Mouse (Mus musculus): ENCODE measurements at regions not wholly inside any gene's neighbourhood (a gene's known extent, or its start where the extent isn't known, plus 50 kb on each side); places are given as distances from the start of the nearest gene placed in this dataset.
A peak's percentile ranks its signal among the peaks of the same experiment; 100 is the strongest.

DNA sequence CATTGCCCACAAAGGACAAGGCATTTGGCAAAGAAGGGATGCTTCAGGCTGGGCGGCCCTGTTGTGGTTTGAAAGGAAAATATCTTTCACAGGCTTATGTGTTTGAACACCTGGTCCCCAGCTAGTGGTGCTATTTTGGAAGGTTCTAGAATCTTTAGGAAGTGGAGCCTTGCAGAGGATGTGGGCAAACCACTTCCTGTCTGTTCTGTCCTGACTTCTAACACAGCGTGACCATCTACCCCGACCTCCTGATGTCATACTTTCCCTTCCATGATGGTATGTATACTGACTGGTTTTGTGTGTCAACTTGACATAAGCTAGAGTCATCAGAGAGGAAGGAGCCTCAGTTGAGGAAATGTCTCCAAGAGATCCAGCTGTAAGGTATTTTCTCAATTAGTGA lies 97.2 kb upstream of the Cops8 start:
- no peaks in the 10 kb centered on the region for H3K27me3 ChIP-seq
- no peak overlapping the region for H3K4me2 ChIP-seq
- peaks cover 14% of the 10 kb centered on the region for H3K4me1 ChIP-seq (replicated peaks)
- H3K9ac ChIP-seq: no peak overlapping the region
- no peak overlapping the region for H3K4me3 ChIP-seq
- WGBS: 88% methylated on average over 3 of the region's 3 CpGs
- no peaks in the 10 kb centered on the region for H3K36me3 ChIP-seq
- no peak for ATAC-seq (ENCODE audit: low read depth)
- H3K9me3 ChIP-seq: no peaks in the 10 kb centered on the region
- H3K27ac ChIP-seq (replicated peaks): no peak overlapping the region

DNA sequence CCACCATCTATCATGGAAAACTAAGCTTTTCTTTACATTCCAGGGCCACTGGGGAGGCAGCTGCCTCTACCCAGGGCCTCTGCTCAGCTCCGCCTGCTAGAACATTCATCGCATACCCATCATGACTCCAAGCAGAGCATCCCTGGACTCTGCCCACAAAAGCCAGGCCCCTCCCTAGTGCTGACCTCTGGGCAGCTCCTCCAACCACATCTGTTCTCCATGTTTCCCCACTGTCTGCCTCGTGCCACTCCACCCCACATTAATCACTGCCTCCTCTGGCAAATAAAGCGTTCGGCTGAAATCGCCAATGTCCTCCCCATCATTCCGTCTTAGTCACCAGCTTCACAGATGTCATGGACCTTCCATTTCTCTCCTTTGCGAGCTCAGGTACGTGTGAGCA lies 96.2 kb upstream of the Cops8 start:
- ATAC-seq (ENCODE audit: low read depth): no peak
- Histone ChIP-seq H3K27ac (replicated peaks) (no peak overlapping the region), H3K4me3 (no peak overlapping the region), H3K9ac (no peak overlapping the region), H3K27me3 (no peaks in the 10 kb centered on the region), H3K4me1 (replicated peaks) (peaks cover 14% of the 10 kb centered on the region), H3K4me2 (no peak overlapping the region), H3K36me3 (no peaks in the 10 kb centered on the region), H3K9me3 (no peaks in the 10 kb centered on the region)
- 65% methylated on average over 9 of the region's 9 CpGs for WGBS

DNA sequence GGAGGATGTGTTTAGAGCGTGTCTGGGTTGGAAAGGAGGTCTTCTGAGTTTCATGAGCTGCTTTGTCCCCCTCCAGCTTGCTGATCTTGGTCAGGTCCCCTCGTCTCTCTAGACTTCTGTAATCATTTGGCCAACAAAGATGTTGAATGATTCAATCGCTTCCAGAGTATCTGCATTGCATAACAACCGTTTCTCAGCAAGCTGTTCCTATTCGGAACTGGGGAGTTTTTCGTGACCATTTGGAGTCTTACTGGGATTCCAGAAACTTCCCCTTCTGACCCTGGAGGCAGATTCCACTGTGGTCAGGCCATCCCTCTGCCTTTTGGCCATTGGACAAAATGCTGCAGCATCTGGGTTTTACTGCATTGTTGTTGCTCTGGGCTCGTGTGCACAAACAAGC lies 93.4 kb upstream of the Cops8 start:
- Histone ChIP-seq H3K27ac (replicated peaks) (no peak overlapping the region), H3K27me3 (no peaks in the 10 kb centered on the region), H3K4me1 (replicated peaks) (peaks cover 21% of the 10 kb centered on the region), H3K4me3 (no peak overlapping the region), H3K9ac (no peak overlapping the region), H3K4me2 (no peak overlapping the region), H3K36me3 (no peaks in the 10 kb centered on the region), H3K9me3 (no peaks in the 10 kb centered on the region)
- ATAC-seq (ENCODE audit: low read depth): no peak
- 85% methylated on average over 7 of the region's 7 CpGs for WGBS

DNA sequence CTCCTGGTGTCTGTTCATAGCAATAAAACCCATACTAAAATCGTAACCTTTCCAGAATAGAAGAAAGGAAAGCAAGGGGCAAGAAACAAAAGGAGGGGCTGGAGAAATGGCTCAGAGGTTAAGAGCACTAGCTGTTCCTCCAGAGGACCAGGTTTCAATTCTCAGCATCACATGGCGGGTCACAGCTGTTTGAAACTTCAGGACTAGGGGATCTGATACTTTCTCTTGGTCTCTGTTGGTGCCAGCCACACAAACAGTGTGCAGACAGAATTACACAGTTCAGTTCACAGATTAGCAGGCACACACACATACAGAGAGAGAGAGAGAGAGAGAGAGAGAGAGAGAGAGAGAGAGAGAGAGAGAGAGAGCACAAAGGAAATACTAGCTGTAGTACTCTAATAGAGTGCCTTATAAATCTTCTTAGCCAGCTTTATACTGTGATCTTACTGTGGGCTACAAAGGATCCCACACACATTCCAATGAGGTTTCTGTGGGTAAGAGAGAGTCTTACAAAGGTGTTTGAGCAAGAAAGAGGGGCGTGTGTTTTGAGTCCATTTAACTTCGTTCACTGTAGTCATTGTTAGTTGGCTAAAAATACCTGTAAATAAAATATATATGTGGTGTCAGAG lies 89.2 kb upstream of the Cops8 start:
- ATAC-seq (ENCODE audit: low read depth): no peak
- H3K4me2 ChIP-seq: no peak overlapping the region
- H3K36me3 ChIP-seq: no peaks in the 10 kb centered on the region
- WGBS: 56% methylated on average over 4 of the region's 4 CpGs
- H3K9me3 ChIP-seq: no peaks in the 10 kb centered on the region
- no peak overlapping the region for H3K9ac ChIP-seq
- H3K4me3 ChIP-seq: no peak overlapping the region
- H3K4me1 ChIP-seq (replicated peaks): peaks cover 16% of the 10 kb centered on the region
- no peak overlapping the region for H3K27ac ChIP-seq (replicated peaks)
- no peaks in the 10 kb centered on the region for H3K27me3 ChIP-seq

DNA sequence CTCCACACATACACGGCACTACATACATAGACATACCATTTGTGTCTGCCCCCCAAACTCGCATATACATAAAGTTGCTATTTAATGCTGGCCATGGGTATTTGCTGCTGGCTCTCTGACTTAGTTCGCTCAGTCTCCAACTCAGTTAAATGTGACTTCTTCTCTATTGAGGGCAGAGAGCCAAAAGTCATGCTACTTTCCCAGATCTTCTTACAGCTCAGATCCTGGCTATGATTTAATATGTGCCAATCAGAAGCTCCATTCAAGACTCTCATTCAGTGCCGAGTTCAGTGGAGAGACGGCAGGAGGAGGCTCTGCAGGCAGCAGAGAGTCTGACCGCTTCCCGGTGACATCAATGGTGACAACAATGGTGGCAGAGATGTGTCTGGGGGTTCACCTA lies 88.6 kb upstream of the Cops8 start:
- H3K9me3 ChIP-seq: no peaks in the 10 kb centered on the region
- no peak overlapping the region for H3K4me2 ChIP-seq
- no peak overlapping the region for H3K4me3 ChIP-seq
- H3K27ac ChIP-seq (replicated peaks): no peak overlapping the region
- H3K9ac ChIP-seq: no peak overlapping the region
- H3K36me3 ChIP-seq: no peaks in the 10 kb centered on the region
- H3K4me1 ChIP-seq (replicated peaks): peaks cover 22% of the 10 kb centered on the region
- H3K27me3 ChIP-seq: no peaks in the 10 kb centered on the region
- ATAC-seq (ENCODE audit: low read depth): no peak
- 72% methylated on average over 7 of the region's 7 CpGs for WGBS

DNA sequence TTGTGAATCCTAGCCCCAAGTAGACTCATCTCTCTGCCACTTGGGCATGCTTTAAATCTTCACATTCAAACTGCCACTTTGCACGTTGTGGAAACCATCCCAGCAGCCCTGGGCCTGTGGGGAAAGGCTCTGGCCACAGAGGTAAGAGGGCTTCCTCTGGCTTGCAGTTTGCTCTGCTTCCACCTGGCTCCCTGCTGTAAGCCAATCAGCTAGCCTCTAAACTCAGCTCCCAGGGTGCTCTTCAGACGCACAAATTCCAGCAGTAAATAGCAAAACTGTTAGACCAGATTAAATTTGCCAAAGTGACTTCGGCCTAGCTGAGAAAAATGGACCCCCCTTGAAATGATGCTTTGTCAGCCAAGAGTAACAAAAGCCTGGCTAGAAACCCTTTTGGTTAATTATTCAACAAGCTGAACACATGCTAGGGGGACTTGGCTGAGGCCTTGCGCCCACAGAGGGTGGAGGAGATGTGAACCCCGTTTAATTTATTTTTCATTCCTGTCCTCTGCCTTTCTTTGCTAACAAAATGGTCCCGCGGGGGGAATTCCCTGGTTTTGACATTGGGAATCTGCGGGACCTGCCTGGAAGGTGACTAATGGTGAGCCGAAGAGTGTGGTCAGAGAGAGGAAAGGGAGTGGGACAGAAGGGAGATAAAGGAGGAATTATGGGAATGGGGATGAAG lies 84.1 kb upstream of the Cops8 start:
- Histone ChIP-seq H3K4me3 (no peak overlapping the region), H3K27ac (replicated peaks) (no peak overlapping the region), H3K4me2 (no peak overlapping the region), H3K4me1 (replicated peaks) (peaks cover 25% of the 10 kb centered on the region), H3K27me3 (no peaks in the 10 kb centered on the region), H3K9ac (no peak overlapping the region), H3K36me3 (no peaks in the 10 kb centered on the region), H3K9me3 (no peaks in the 10 kb centered on the region)
- 30% methylated on average over 9 of the region's 9 CpGs for WGBS
- no peak for ATAC-seq (ENCODE audit: low read depth)

DNA sequence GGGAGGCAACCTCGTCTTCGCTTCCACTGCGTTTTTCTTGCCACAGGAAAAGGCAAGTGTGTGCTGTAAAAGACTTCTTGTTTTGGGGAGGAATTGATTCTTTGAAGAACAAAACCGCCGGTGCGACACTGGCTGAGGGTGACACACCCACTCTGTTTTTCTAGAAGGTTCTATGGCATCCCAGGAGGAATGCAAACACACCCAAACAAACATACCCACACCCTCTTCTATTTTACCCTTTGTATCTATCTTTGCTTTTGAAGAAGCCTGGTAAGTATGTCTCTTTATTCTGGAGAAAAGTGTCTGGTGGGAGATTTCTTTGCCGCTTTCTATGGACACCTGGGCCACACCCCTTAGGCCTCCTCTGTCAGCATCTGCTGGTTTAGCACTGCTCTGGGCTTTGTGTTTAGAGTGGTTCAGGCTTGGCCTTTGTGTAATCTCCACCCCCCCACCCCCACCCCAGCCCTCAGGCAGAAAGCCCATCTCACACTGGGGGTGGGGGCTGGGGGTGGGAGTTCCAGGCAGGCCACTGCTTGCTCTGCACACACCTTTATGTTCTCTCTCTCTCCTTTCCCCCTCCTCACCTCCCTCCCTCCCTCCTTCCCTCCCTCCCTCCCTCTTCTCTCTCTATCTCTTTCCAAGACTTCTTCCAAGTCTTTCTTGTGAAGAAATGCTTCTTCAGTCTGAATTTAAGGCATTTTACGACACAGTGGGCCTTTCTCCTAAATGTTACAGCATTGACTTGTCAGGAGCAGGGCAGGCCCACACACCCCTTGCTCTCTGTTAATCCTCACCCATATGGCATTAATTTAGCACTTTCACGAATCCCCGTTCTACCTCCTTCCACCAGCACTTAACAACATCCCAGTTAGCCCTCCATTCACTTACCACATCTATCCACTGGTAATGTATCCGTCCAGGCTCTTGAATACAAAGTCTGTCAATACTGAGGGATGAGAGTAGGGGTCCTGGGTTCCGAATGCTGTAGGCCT lies 83.2 kb upstream of the Cops8 start:
- H3K9me3 ChIP-seq: no peaks in the 10 kb centered on the region
- H3K27me3 ChIP-seq: no peaks in the 10 kb centered on the region
- WGBS: 70% methylated on average over 12 of the region's 12 CpGs
- peaks cover 19% of the 10 kb centered on the region for H3K4me1 ChIP-seq (replicated peaks)
- no peak overlapping the region for H3K4me3 ChIP-seq
- H3K27ac ChIP-seq (replicated peaks): no peak overlapping the region
- H3K9ac ChIP-seq: no peak overlapping the region
- H3K36me3 ChIP-seq: no peaks in the 10 kb centered on the region
- ATAC-seq (ENCODE audit: low read depth): 0 out of 2 replicates have a peak, but pooled peaks have one; percentile 37
- H3K4me2 ChIP-seq: no peak overlapping the region

DNA sequence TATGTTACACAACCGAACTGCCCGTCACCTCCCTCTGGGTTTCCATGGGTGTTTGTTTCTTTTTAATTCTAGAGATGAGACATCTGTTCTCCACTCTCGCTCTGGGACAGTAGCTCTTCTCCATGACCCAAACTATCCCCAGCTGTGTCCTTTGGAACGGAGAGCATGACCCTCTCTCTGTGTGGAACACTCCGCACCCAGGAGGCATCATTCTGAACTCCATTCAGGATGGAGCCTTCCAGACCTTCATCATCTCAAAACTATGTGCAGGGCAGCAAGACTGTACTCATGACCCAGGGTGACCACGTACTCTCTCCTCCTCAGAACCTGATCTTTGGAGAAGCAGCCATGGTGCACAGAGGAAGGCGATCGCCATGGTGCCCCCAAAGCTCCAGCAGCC lies 80.5 kb upstream of the Cops8 start:
- no peaks in the 10 kb centered on the region for H3K9me3 ChIP-seq
- no peak overlapping the region for H3K4me3 ChIP-seq
- H3K36me3 ChIP-seq: no peaks in the 10 kb centered on the region
- no peak overlapping the region for H3K27ac ChIP-seq (replicated peaks)
- H3K4me1 ChIP-seq (replicated peaks): peaks cover 19% of the 10 kb centered on the region
- no peak for ATAC-seq (ENCODE audit: low read depth)
- 86% methylated on average over 8 of the region's 8 CpGs for WGBS
- H3K9ac ChIP-seq: no peak overlapping the region
- H3K27me3 ChIP-seq: no peaks in the 10 kb centered on the region
- H3K4me2 ChIP-seq: no peak overlapping the region

DNA sequence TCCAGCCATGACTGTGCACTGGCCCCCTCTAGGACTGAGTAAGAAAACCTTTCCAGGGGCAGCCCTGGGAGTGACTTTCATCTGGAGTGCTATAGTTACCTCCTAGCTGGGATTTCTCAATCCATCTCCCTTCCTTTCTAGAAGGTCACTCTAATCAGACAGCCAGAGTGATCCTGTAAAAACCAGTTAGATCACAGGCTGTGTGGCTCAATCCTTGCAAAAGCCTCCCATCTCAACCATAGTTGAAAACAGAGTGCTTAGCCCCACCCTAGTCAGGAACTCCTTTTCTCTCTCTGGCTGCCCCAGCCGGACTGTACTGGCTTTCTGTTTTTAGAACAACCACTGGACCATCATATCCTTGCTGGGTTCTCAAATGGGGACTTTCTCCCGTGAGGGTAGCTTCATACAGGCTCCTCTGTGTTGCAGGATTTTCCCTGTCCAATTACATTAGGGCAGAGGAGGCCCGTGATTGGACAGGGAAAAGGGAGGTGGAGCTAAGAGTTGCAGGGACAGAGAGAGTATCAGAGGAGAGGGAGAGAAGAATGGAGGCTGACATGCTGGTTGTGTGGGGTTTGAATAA lies 78.0 kb upstream of the Cops8 start:
- no peaks in the 10 kb centered on the region for H3K27me3 ChIP-seq
- no peaks in the 10 kb centered on the region for H3K36me3 ChIP-seq
- H3K9me3 ChIP-seq: no peaks in the 10 kb centered on the region
- H3K27ac ChIP-seq (replicated peaks): no peak overlapping the region
- no peak for ATAC-seq (ENCODE audit: low read depth)
- no peaks in the 10 kb centered on the region for H3K4me1 ChIP-seq (replicated peaks)
- no peak overlapping the region for H3K4me3 ChIP-seq
- H3K4me2 ChIP-seq: no peak overlapping the region
- WGBS: 31% methylated on average over 3 of the region's 3 CpGs
- H3K9ac ChIP-seq: no peak overlapping the region

DNA sequence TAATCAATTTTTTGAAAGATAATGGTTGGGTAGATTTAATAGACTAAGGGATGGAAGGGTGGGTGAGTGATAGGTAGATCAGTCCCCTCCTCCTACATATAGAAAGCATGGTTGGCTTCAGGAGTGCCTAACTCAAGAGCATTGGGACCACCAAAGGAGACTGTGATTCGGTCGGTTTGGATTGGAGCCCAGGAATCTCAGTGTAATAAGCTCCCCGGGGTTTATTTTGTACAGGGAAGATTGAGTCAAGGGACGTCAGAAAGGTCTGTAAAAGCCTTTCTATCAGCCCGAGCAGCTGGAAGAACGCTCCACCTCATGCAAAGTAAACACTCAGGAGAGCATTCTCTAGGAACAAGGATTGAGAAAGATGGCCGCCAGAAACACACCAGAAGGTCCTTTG lies 76.5 kb upstream of the Cops8 start:
- H3K9me3 ChIP-seq: no peaks in the 10 kb centered on the region
- H3K27ac ChIP-seq (replicated peaks): peak overlapping the region; percentile 43; the same call in 1 of the 2 replicates
- no peak overlapping the region for H3K9ac ChIP-seq
- no peak for ATAC-seq (ENCODE audit: low read depth)
- no peak overlapping the region for H3K4me3 ChIP-seq
- H3K36me3 ChIP-seq: no peaks in the 10 kb centered on the region
- H3K4me1 ChIP-seq (replicated peaks): no peaks in the 10 kb centered on the region
- no peaks in the 10 kb centered on the region for H3K27me3 ChIP-seq
- H3K4me2 ChIP-seq: no peak overlapping the region
- WGBS: 65% methylated on average over 7 of the region's 7 CpGs

DNA sequence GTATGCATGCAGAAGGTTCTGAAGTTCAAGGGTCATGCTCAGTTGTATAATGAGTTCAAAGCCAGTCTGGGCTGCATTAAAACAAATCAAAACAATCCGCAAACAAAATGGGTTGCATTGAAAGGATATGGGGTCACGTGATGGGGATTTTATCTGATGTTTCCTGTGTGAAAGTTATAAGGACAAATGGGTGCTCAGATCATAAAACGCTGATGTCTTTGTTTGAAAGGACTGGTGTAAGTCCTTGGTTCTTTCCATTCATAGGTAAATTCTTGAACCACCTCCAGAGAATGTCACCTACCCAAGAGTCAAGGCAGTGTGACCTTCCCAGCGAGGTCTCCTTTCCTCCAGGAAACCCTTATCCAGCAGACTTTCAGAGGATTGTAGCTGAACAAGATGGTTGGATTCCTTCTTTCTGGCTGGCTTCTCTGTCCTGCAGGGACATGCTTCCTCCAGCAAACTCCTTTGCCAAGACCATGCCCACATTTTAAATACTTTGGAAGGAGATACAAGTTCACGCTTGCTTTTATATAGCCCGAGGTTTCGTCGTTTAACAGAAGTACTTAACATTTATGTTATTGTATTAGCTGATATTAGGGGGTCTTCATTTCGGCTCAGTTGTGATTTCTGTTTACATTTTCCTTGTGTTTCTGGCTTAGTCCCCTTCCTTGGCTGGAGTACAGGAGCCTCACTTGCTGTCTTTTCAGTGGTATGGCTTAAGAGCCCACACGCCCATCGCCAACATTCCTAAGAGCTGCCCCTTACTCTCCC lies 74.6 kb upstream of the Cops8 start:
- no peak overlapping the region for H3K4me2 ChIP-seq
- H3K27me3 ChIP-seq: no peaks in the 10 kb centered on the region
- H3K36me3 ChIP-seq: no peaks in the 10 kb centered on the region
- H3K9me3 ChIP-seq: no peaks in the 10 kb centered on the region
- no peaks in the 10 kb centered on the region for H3K4me1 ChIP-seq (replicated peaks)
- H3K27ac ChIP-seq (replicated peaks): no peak overlapping the region
- H3K9ac ChIP-seq: no peak overlapping the region
- WGBS: 81% methylated on average over 11 of the region's 11 CpGs
- ATAC-seq (ENCODE audit: low read depth): no peak
- no peak overlapping the region for H3K4me3 ChIP-seq
